Mouse (Mus musculus) T-helper 1 cell (primary cell): ENCODE measurements around the gene Gm20517.

Experiments used
- in situ Hi-C: fragments of 300-600 bp; cut with MboI, MseI; formaldehyde crosslinking; loops from one replicate; pipeline ENCODE4 v1.15.1; 2025; ENCODE audit warnings: high pct_unique_total_duplicates

Gene Gm20517

DNA sequence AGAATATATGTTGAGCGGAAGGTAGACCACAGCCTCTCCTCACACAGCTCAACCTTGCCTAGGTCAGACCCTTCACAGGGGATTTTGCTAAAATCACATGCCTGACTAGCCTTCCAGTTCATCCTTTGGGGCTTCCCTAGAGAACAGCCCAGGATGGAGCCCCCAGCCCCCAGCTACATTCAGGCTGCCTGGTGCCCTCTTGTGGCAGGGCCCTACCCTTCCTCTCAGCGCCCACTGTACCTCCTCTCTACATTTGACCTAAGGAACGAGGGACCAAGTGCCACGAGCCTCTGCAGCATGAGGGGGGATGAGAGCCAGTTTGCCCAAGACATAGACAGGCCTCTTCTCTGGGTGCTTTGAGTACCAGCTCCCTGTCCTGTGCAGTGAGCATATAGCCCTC, 93.3 kb downstream of the Gm20517 start:
- in situ Hi-C loops, result no loop called here

GRCm38 (mm10) chr17:47706196-47706595, 94.8 kb downstream of the Gm20517 start:
- in situ Hi-C loops, result no loop called here

DNA sequence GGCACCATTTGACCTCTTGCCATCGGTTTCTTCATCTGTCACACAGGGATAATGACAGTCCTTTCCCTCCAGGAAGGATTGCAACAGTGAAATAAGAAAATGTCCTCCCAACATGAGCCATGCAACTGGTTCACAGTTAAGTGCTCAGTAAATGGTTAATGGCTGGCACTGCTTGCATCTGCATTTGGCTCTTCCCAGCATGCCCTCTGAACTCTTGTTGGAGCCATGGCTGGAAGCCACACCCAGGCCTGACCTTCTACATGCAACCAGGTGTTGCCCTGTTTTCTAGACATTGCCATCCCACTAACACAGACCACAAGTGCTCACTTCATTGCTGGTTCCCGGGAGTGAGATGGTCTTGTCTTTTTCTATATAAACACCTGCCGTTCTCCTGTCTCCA, 96.6 kb downstream of the Gm20517 start:
- in situ Hi-C loops, result no loop called here

GRCm38 (mm10) chr17:47708972-47709371, 97.6 kb downstream of the Gm20517 start:
- in situ Hi-C loops, result no loop called here

DNA sequence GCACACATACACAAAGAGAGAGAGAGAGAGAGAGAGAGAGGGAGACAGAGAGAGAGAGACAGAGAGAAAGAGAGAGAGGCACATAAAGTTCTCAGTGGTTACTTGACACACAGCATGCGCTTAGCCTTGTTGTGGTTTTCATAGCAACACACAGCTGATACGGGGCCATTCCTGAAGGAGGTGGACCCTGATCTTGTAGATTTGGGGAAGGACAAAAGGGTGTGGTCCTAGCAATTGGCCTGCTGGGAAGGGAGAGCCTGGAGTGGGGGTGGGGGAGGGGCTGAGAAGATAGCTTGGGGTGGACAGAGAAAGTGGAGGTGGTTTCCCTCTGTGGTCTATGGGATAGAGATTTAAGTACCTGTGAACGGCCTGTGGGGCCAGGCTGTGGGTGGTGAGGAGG, 98.6 kb downstream of the Gm20517 start:
- in situ Hi-C loops, result no loop called here

DNA sequence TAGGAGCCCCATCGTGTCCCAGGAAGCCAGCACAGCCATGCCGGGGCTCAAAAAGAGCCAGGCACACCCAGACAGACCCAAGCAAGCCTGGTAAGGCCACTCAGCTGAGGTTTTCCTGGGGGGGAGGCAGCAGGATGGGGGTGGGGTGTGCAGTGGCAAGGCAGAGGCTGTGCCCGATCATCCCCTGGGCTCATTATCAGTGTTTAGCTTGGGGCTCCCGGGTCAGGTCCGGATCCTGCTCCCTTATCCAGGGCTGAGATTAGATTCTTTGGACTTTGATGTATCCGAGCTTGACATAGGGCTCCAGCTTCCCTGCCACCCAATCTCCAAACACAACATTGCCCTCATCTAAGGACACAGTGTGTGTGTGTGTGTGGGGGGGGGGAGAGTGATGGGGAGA, 100.5 kb downstream of the Gm20517 start:
- in situ Hi-C loops, result no loop called here

DNA sequence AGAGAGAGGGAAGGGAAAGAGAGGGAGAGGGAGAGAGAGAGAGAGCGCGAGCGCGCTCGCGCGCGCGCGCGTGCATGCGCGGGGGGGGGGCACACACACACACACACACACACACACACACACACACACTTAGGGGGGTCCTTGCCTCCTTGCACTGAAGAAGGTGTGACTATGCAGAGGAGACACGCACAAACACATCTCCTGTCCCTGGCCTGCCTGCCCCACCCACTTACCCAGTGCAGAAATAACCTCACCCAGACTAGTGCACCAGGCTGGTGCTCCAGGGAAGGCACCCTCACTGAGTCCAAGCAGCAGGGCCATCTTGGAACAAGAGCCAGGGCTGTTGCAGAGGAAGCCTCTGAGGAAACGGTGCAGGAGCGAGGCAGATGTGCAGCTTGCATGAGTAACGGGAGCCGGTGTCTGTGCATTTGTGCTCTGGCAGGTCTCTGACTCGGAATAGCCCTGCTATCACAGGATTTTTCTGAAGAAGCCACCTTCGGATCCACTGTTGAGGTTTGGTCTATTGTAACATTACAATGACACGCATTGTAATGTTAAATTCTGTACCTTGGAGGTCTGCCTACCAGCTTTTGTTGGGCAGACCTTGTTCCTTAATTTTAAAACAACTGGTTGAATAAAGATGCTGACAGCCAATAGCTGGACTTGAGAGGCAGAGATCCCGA, 101.6 kb downstream of the Gm20517 start:
- in situ Hi-C loops, result no loop called here

DNA sequence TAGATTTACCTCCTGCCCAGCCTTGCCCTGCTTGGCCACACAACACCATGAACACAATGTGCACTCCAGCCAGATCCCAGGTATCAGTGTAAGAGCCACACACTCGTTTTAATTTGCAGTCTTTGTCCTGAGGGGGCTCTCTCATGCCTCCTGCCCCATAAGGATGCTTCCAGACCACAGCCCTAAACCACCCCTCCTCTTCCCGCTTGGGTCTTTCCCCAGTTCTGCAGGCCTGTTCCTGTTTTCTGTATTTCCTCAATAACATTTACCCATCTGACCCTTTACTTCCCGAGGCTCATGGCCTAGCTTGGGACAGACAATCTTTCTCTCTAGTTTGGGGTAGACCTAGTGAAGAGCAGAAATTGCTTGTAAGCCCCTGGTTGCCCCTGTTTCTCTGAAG, 103.6 kb downstream of the Gm20517 start:
- in situ Hi-C loops, result no loop called here

DNA sequence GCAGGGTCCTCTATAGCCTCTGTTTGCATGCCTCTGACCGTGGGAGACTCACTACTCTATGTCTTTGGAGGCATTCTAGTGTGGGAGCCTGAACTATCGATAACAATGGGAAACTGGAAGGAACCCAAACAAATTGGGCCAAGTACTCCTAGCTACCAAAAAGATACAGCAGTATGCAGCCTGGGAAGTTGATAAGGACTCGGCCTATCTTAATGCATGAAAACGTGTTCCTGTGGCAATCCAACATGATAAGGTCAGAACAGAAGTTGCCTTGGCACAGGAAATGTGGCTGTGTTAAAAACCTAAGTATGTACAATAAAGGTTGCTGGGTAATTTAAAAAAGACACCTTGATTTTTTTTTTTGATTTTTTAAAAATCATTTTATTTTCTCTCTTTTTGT, 109.8 kb downstream of the Gm20517 start:
- in situ Hi-C loops, result no loop called here

DNA sequence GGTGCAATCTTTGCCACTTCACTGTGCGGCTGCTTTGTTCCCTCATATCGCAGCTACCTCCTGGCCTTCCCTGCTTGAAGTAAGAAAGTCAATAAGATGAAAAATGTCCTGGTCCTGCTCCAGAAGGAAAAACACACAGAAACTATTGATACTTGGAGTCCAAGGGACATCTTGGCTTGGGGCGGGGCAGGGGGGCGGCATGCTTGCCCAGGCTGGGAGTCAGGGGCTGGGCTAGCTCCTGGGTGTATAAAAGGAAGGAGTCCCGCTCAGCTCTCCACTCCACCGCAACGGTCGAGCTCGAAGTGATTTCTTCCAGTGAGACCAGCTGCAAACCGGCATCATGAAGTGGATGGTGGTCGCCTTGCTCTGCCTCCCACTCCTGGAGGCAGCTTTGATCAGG, 115.2 kb downstream of the Gm20517 start, which contains the start of gene Pgc:
Gene Pgc (plus strand): TSS at position 277 of the 400 bp plus-strand sequence.
- in situ Hi-C loops, result no loop called here

DNA sequence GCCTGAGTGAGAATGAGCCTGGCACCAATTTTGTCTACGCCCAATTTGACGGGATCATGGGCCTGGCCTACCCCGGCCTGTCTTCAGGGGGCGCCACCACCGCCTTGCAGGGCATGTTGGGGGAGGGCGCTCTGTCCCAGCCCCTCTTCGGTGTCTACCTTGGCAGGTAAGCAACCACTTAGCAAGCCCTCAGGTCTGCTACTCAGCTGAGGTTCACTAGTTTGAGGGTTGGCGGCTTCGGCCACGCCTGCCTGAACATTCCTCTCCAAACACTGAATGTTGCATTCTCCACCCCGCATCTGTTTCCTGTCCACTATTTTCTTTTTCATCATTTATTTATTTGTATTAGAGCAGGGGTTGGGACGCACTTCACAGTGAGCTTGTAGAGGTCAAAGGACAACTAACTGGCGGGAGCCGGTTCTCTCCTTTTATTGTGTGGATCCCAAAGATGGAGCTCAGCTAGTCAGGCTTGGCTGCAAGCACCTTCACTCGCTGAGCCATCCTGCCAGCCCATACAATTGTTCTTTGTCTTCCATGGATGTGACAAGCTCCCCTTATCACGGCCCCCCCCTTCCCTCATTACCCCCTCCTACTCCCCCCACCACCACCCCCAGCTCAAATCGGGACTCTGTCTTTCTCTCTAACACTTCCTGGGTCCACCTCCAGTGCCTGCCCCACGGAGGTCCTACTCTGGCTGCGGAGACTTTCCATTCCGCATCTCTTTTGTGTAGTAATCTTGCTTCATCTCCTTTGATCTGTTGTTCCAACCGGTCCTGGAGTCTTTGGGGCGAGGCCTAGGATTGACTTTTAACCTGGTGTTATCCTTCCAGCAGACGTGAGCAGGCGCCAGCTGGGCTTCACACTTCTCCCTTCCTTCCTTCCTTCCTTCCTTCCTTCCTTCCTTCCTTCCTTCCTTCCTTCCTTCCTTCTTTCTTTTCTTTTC, 119.5 kb downstream of the Gm20517 start:
- in situ Hi-C loops, result no loop called here
